Comparison of ENCODE assay signal across 29 mouse cellular contexts in the genomic region with DNA sequence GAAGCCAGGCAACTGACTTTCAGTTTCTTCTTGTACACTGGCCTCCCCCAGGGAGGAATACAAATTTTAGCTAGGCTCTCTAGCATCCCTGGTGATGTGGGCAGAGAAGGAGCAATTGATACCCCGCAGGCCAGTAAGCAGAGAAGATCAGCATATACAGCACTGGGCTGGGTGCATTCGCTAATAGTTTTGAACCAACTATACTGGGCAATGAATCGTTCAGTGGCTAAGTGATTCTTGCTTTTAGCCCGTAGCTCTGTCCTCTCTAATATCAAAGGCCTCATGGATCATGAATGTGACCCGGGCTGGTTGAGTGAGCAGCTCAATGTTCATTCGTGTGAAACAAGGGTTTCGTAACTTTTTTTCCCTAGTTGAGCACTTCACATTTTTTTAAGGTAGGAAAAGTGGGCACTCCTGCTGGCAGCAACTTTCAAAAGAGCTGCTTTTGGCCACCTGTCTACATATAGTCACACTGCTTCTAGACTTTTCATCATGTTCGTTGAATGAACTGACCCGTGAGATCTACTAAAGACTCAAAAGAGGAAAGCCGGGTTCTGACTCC. TPM values are rescaled to one million over a fixed set of nuclear protein-coding genes. Genes with fewer than 3 reads are reported as not detected.
DNase-seq lines count a peak whose midpoint lies in the region; ATAC-seq lines count a peak whose summit lies in the region.
"Had no signal": no experiment of that assay in that cellular context is flagged by ENCODE, and none has a peak within 500 bp of the region (broad histone marks: within the 10 kb centered on the region; RNA-seq: fewer than 3 reads in every experiment).

No protein-coding gene starts in this region.

- H3K4me2 ChIP-seq in midbrain, embryonic 11.5 days, result no peak overlapping the region
- no peak overlapping the region for H3K4me2 ChIP-seq in midbrain, embryonic 14.5 days (ENCODE audit: low read length)
- H3K4me2 ChIP-seq in lung, embryonic 16.5 days (ENCODE audit: low read depth, low read length), result no peak overlapping the region
- H3K4me2 ChIP-seq: heart, embryonic 13.5 days; hindbrain, embryonic 13.5 days; limb, embryonic 13.5 days; liver, embryonic 12.5 days had no signal

- ATAC-seq in midbrain, embryonic 11.5 days (ENCODE audit: low FRiP score), result no peak
- no peak for ATAC-seq in midbrain, embryonic 14.5 days (ENCODE audit: low FRiP score, low TSS enrichment)
- peak; percentile 63 for ATAC-seq in lung, embryonic 16.5 days (ENCODE audit: low read depth)
- ATAC-seq: forebrain, embryonic 16.5 days; liver, embryonic 12.5 days; Patski had no signal

- H3K4me3 ChIP-seq in midbrain, embryonic 11.5 days (ENCODE audit: low read depth, low read length), result no peak overlapping the region
- H3K4me3 ChIP-seq in midbrain, embryonic 14.5 days (replicated peaks; ENCODE audit: low read depth, low read length), result no peak overlapping the region
- H3K4me3 ChIP-seq in lung, embryonic 16.5 days (ENCODE audit: low read length), result no peak overlapping the region
- H3K4me3 ChIP-seq: embryonic facial prominence, embryonic 10.5 days; heart, embryonic 13.5 days; hindbrain, embryonic 13.5 days; limb, embryonic 13.5 days; liver, embryonic 12.5 days had no signal

- no peak overlapping the region for H3K27ac ChIP-seq in midbrain, embryonic 11.5 days (ENCODE audit: low read depth, low read length)
- H3K27ac ChIP-seq in midbrain, embryonic 14.5 days (replicated peaks; ENCODE audit: low read depth, low read length), result no peak overlapping the region
- peak overlapping the region; percentile 79 for H3K27ac ChIP-seq in lung, embryonic 16.5 days (ENCODE audit: low read length)
- H3K27ac ChIP-seq: embryonic facial prominence, embryonic 10.5 days; heart, embryonic 13.5 days; hindbrain, embryonic 13.5 days; limb, embryonic 13.5 days; liver, embryonic 12.5 days had no signal

- intact Hi-C loops in left cerebral cortex, postnatal 14 days (cut with DNase I), result no loop called here

- H3K9ac ChIP-seq in midbrain, embryonic 11.5 days (ENCODE audit: low read length), result no peak overlapping the region
- no peak overlapping the region for H3K9ac ChIP-seq in midbrain, embryonic 14.5 days (replicated peaks; ENCODE audit: low read length)
- H3K9ac ChIP-seq in lung, embryonic 16.5 days (ENCODE audit: low read length), result no peak overlapping the region
- H3K9ac ChIP-seq: heart, embryonic 13.5 days; hindbrain, embryonic 13.5 days; limb, embryonic 13.5 days; liver, embryonic 12.5 days had no signal

- no peaks in the 10 kb centered on the region for H3K27me3 ChIP-seq in midbrain, embryonic 11.5 days (ENCODE audit: control insufficient read depth, insufficient read depth, low read length)
- H3K27me3 ChIP-seq in midbrain, embryonic 14.5 days (ENCODE audit: control insufficient read depth, insufficient read depth, low read length), result no peaks in the 10 kb centered on the region
- H3K27me3 ChIP-seq in lung, embryonic 16.5 days (ENCODE audit: control insufficient read depth, insufficient read depth, low read depth, low read length), result no peaks in the 10 kb centered on the region
- H3K27me3 ChIP-seq: CH12.LX; heart, embryonic 13.5 days; hindbrain, embryonic 13.5 days; limb, embryonic 13.5 days; liver, embryonic 12.5 days; Patski had no signal

- no peaks in the 10 kb centered on the region for H3K9me3 ChIP-seq in midbrain, embryonic 11.5 days (ENCODE audit: control insufficient read depth, low read length)
- H3K9me3 ChIP-seq in midbrain, embryonic 14.5 days (ENCODE audit: control insufficient read depth, low read length), result no peaks in the 10 kb centered on the region
- no peaks in the 10 kb centered on the region for H3K9me3 ChIP-seq in lung, embryonic 16.5 days (ENCODE audit: control insufficient read depth, low read length)
- H3K9me3 ChIP-seq: embryonic facial prominence, embryonic 10.5 days; heart, embryonic 13.5 days; hindbrain, embryonic 13.5 days; limb, embryonic 13.5 days; liver, embryonic 12.5 days had no signal

- peaks cover 4% of the 10 kb centered on the region; the same call in 1 of the 2 replicates for H3K4me1 ChIP-seq in midbrain, embryonic 11.5 days (ENCODE audit: control insufficient read depth, insufficient read depth, low read length)
- H3K4me1 ChIP-seq in midbrain, embryonic 14.5 days (ENCODE audit: control insufficient read depth, insufficient read depth, low read length), result 0 out of 2 replicates have a peak, but pooled peaks cover 7% of the 10 kb centered on the region
- H3K4me1 ChIP-seq in lung, embryonic 16.5 days (replicated peaks; ENCODE audit: control insufficient read depth, insufficient read depth, low read length), result peaks cover 12% of the 10 kb centered on the region
- H3K4me1 ChIP-seq: liver, embryonic 12.5 days had no signal

- peak; percentile 62 for DNase-seq in midbrain, embryonic 11.5 days (ENCODE audit: low spot score, missing footprints)
- no peak for DNase-seq in midbrain, embryonic 14.5 days
- peak; percentile 23 for DNase-seq in kidney, postnatal 14 days
- DNase-seq in natural killer cell, adult 2 months (ENCODE audit: low spot score in 2 of 2), result no peak
- DNase-seq in left cerebral cortex, postnatal 14 days (ENCODE audit: low spot score in 2 of 2), result no peak
- no peak for DNase-seq in adrenal gland, postnatal 4 days (ENCODE audit: low spot score in 2 of 2)
- DNase-seq: adrenal gland, postnatal 36 days; B cell, adult 2 months; cerebellum, adult 11 months; cerebellum, postnatal 10 days; gastrocnemius, postnatal 14 days; heart, adult 18-20 months; right cerebral cortex, postnatal 14 days had no signal

- H3K36me3 ChIP-seq in midbrain, embryonic 11.5 days (ENCODE audit: control insufficient read depth, insufficient read depth, low read length), result no peaks in the 10 kb centered on the region
- no peaks in the 10 kb centered on the region for H3K36me3 ChIP-seq in midbrain, embryonic 14.5 days (ENCODE audit: control insufficient read depth, insufficient read depth, low read length)
- no peaks in the 10 kb centered on the region for H3K36me3 ChIP-seq in lung, embryonic 16.5 days (ENCODE audit: control insufficient read depth, insufficient read depth, low read length)
- H3K36me3 ChIP-seq: embryonic facial prominence, embryonic 10.5 days; G1E; heart, embryonic 13.5 days; hindbrain, embryonic 13.5 days; limb, embryonic 13.5 days; liver, embryonic 12.5 days had no signal

- 83% methylated on average over 10 of the region's 10 CpGs for WGBS in midbrain, embryonic 11.5 days
- WGBS in midbrain, embryonic 14.5 days, result 92% methylated on average over 10 of the region's 10 CpGs
- WGBS in lung, embryonic 16.5 days, result 66% methylated on average over 10 of the region's 10 CpGs

RNA-seq across cellular contexts. Expression of a gene that starts 3.7 kb away (rescaled TPM):
- not detected in 2 replicates for polyA plus RNA-seq in midbrain, embryonic 11.5 days (2014; fragmentation: Nextera tagmentation; extraction: Ambion mirVana)
- polyA plus RNA-seq in midbrain, embryonic 14.5 days (2014; fragmentation: Nextera tagmentation; extraction: Ambion mirVana), result not detected in 2 replicates
- polyA plus RNA-seq in lung, embryonic 16.5 days (2015; fragmentation: Nextera tagmentation; extraction: Ambion mirVana), result 0.34 and 0.82 TPM in 2 replicates
- total RNA-seq in left cerebral cortex, postnatal 14 days (2021), result not detected
- total RNA-seq in adrenal gland, postnatal 4 days (2021), result not detected
- total RNA-seq: adrenal gland, adult 18-20 months; adrenal gland, postnatal 36 days; CH12.LX; G1E; gastrocnemius, postnatal 14 days; heart, adult 18-20 months; heart, postnatal 25 days; left cerebral cortex, postnatal 25 days; midbrain, postnatal 0 days; neutrophil, adult 5-6 weeks had no signal
- polyA plus RNA-seq: cortical plate, adult 2 months; embryonic facial prominence, embryonic 10.5 days; forebrain, embryonic 16.5 days; G1E; heart, embryonic 13.5 days; hindbrain, embryonic 13.5 days; limb, embryonic 13.5 days; liver, embryonic 12.5 days; midbrain, postnatal 0 days; Patski had no signal

Comparison
In these comparisons a context has a peak if more than half of its experiments do, and no peak if none do; other contexts are left out.
1. DNase-seq: peak in midbrain, embryonic 11.5 days (single experiment) and kidney, postnatal 14 days (single experiment); none in midbrain, embryonic 14.5 days (single experiment), natural killer cell, adult 2 months (0 of 2), left cerebral cortex, postnatal 14 days (0 of 2) and adrenal gland, postnatal 4 days (0 of 2).